Mouse (Mus musculus) olfactory bulb, adult 2 months (tissue): Measurements from ENCODE around the gene Prss22.

ENCODE experiments used
- CTCF ChIP-seq: fragments of 200-500 bp; IDR thresholded peaks from 2 replicates; pipeline ENCODE4 v1.5.1; 2012; ENCODE audit warnings: low read depth, mild to moderate bottlenecking, low read length, moderate library complexity; ENCODE audit not compliant: insufficient read depth
- POLR2A ChIP-seq: fragments of 200-500 bp; IDR thresholded peaks from 2 replicates; pipeline ENCODE4 v1.6.1; 2012; ENCODE audit warnings: mild to moderate bottlenecking, low read depth, low read length, moderate library complexity; ENCODE audit not compliant: insufficient read depth

DNA sequence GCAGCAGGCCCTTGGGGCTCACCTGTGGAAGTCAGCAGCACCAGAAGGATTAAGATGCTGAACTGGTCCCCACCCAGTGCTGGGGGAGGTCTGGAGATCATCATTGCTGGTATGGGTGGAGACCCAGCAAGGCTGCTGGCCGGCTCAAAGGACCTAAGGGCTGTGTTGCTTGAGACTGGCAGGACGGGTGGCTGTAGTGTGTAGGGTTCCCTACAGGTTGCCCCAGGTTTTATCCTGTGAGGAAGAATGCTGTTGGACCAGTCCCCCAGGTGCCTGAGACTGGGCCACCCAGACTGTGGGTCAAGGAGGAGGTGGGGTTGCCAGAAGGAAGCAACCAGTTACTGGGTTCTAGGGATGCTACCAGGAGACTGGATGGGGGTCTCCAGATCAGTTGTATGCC is at the start of gene Prss22:
- no peak for TF ChIP-seq CTCF
- TF ChIP-seq POLR2A, result no peak
